Mouse (Mus musculus): ENCODE measurements around the gene Pik3ap1.

DNA sequence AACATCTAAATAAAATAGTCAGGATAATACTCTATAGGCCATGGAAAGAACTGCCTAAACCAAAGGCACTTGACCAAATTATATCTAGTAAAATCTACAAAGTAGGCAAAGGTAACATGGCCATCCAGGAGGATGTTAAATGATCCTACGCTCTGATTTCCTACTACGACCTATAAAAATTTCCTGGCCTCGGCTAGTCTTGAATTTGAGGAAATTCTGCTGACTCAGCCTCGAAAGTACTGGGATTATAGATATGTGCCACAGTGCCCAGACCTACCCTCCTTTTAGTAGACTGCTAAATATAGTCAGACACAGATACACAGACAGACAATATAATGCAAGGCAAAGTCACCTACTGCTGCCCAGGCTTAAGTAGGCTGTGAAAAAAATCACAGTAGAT lies 151.2 kb downstream of the Pik3ap1 start:
- TF ChIP-seq POLR2A (IDR thresholded peaks at IDR 0.05; ENCODE audit: borderline replicate concordance, extremely low read depth, low read depth, low read length), result no peak
- TF ChIP-seq CTCF (IDR thresholded peaks at IDR 0.05; ENCODE audit: insufficient read depth, low read length), result no peak
